Mouse (Mus musculus): Measurements from ENCODE around the gene Smco1. TPM values are rescaled to one million over a fixed set of nuclear protein-coding genes. Genes with fewer than 3 reads are reported as not detected.
"Not testable (repeated sequence)": the region's sequence is repeated elsewhere in the genome, so short reads cannot be mapped to it uniquely, and the experiment has no call there.

Smco1 gene
- 0.26 TPM in 1 of 2 replicates, not detected in the other for polyA plus RNA-seq (2012; rRNA removed)

DNA sequence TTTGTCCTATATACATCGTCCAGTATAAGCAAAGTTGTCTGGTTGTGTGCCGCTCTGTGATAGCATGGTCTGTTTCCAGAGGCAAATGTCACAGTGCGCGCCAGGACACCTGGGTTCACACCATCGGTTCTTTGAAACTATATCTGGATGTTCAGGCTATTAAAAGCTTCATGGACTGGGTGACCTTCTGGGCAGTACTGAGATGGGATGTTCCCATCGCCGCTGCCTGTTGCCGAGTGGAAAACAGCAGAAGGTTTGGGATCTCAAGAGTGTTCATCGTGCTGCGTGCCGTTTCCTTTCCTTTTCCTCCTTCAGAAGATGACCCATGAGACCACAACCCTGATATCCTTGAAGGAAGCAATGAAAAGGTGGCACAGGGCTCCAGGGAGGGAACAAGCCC lies at the start of gene Smco1:
TSS of gene Smco1 (plus strand) at position 178 of the 400 bp plus-strand sequence.
- Histone ChIP-seq H3K4me3 (ENCODE audit: control insufficient read depth, insufficient read depth, low read length) (no peak within 1 kb of the TSS), H3K27ac (ENCODE audit: control insufficient read depth, insufficient read depth, low read length) (no peak within 1 kb of the TSS), H3K4me1 (replicated peaks; ENCODE audit: control insufficient read depth, insufficient read depth, low read length) (no peaks in the 10 kb centered on the region), H3K27me3 (ENCODE audit: control insufficient read depth, insufficient read depth, low read length) (no peaks in the 10 kb centered on the region), H3K36me3 (ENCODE audit: control insufficient read depth, insufficient read depth, low read length) (no peaks in the 10 kb centered on the region)
- no peak for DNase-seq
- WGBS = 91% methylated on average over 11 of the region's 11 CpGs
- TF ChIP-seq POLR2A (IDR thresholded peaks at IDR 0.05; ENCODE audit: control insufficient read depth, extremely low read depth, insufficient read depth, low read length, poor library complexity) (no peak), CTCF (IDR thresholded peaks at IDR 0.05; ENCODE audit: borderline replicate concordance, control insufficient read depth, extremely low read depth, insufficient read depth, low read length, poor library complexity) (no peak)

DNA sequence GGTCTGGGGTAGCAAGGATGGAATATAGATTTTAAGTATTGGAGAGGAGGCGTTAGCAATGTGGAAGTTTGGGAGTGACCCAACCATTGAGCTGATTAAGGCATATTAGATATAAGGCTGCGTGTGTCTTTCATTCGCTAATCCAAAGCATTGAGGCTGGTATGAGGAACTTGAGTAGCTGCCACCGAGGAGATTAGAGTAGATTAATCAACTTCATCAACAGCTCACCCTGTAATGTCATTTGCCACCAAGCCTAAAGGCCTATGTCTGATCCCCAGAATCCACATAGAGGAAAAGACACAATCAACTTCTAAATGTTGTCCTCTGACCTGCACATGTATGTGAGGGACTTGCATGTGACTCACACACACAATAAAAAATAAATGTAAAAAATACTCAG lies 49.5 kb upstream of the Smco1 start:
- TF ChIP-seq CTCF (IDR thresholded peaks at IDR 0.05; ENCODE audit: borderline replicate concordance, control insufficient read depth, extremely low read depth, insufficient read depth, low read length, poor library complexity) (no peak), POLR2A (IDR thresholded peaks at IDR 0.05; ENCODE audit: control insufficient read depth, extremely low read depth, insufficient read depth, low read length, poor library complexity) (no peak)
- Histone ChIP-seq H3K27me3 (ENCODE audit: control insufficient read depth, insufficient read depth, low read length) (no peaks in the 10 kb centered on the region), H3K36me3 (ENCODE audit: control insufficient read depth, insufficient read depth, low read length) (no peaks in the 10 kb centered on the region), H3K27ac (ENCODE audit: control insufficient read depth, insufficient read depth, low read length) (no peak overlapping the region), H3K4me1 (replicated peaks; ENCODE audit: control insufficient read depth, insufficient read depth, low read length) (0 out of 2 replicates have a peak, but pooled peaks cover 2% of the 10 kb centered on the region), H3K4me3 (ENCODE audit: control insufficient read depth, insufficient read depth, low read length) (no peak overlapping the region)
- DNase-seq = no peak
- 89% methylated on average over 4 of the region's 4 CpGs for WGBS

DNA sequence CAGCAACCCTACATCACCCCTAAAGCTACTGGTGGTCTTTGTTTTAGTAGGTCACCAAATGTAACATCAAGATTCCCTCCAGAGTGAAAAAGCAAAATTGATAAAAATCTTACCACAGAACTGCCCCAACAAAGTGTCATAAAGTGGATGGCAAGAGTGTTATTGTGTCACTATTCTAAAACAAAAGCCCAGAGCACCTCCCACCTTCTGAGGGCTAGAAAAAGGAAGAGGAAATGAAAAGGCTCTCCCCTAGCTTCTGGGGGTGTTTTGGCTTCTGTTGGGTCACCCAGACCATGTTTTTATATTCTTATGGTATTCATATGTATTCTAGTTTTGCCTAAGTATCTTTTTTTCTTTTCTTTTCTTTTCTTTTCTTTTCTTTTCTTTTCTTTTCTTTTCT lies 48.9 kb upstream of the Smco1 start:
- H3K4me1 ChIP-seq (replicated peaks; ENCODE audit: control insufficient read depth, insufficient read depth, low read length) = 0 out of 2 replicates have a peak, but pooled peaks cover 2% of the 10 kb centered on the region
- no peak overlapping the region for H3K4me3 ChIP-seq (ENCODE audit: control insufficient read depth, insufficient read depth, low read length)
- no peaks in the 10 kb centered on the region for H3K27me3 ChIP-seq (ENCODE audit: control insufficient read depth, insufficient read depth, low read length)
- no peak overlapping the region for H3K27ac ChIP-seq (ENCODE audit: control insufficient read depth, insufficient read depth, low read length)
- H3K36me3 ChIP-seq (ENCODE audit: control insufficient read depth, insufficient read depth, low read length) = no peaks in the 10 kb centered on the region
- TF ChIP-seq CTCF (IDR thresholded peaks at IDR 0.05; ENCODE audit: borderline replicate concordance, control insufficient read depth, extremely low read depth, insufficient read depth, low read length, poor library complexity) (no peak), POLR2A (IDR thresholded peaks at IDR 0.05; ENCODE audit: control insufficient read depth, extremely low read depth, insufficient read depth, low read length, poor library complexity) (no peak)
- DNase-seq = no peak

DNA sequence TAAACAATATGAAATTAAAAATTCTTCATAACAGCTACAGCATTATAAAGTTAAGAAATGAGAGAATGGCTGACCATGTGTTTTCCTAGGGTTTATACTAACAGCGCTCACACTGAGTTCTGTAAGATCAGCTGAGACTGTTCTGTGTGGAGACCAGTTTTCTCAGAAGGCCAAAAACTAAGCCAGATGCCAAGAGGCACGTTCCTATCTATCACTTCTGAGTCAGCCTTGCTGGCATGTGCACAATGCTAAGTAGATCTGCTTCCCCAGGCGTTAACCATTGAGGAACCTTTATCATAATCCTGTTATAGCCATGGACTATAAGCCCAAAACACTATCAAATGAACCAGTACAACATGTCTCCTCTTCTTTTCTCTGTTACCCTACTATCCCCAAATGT lies 39.2 kb upstream of the Smco1 start:
- not testable (repeated sequence) for H3K36me3 ChIP-seq (ENCODE audit: control insufficient read depth, insufficient read depth, low read length); H3K4me3 ChIP-seq (ENCODE audit: control insufficient read depth, insufficient read depth, low read length); DNase-seq; H3K4me1 ChIP-seq (replicated peaks; ENCODE audit: control insufficient read depth, insufficient read depth, low read length); H3K27me3 ChIP-seq (ENCODE audit: control insufficient read depth, insufficient read depth, low read length); H3K27ac ChIP-seq (ENCODE audit: control insufficient read depth, insufficient read depth, low read length)
- WGBS = 91% methylated on average over 3 of the region's 3 CpGs

DNA sequence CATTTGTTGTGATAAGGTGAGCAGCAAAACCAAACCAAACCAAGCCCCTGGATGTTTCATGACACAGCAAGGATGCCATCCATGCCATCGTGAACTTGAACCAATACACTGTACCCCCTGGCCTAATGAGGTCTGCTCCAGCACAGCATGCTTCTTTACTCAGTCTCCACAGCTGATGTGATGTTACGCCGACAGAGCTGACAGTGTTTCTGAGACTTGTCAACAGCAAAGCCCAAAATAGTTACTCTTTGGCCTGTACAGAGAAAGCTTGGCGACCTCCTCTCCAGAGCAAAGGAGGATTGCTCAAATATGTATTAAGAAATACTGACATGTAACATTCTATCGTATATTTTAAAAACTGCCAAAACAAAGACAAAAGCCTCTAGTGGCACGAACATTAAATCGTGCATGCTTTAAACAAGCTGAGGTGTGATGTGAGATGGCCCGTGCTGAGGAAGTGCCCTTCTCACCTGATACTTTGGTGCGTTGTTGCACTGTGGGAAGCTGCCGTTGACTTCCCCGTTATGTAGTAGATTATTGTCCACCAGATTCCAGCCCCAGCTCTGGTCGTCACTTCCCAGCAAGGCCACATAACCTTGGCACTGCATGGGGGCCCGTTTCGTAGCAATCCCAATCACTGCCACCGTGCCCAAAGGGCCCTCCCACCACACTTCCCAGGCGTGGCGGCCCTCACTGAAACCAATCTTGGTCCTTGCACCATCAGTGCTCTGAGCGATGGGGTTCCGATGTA lies 33.2 kb upstream of the Smco1 start:
- H3K27ac ChIP-seq (ENCODE audit: control insufficient read depth, insufficient read depth, low read length) = no peak overlapping the region
- DNase-seq = no peak
- H3K36me3 ChIP-seq (ENCODE audit: control insufficient read depth, insufficient read depth, low read length) = peaks cover 21% of the 10 kb centered on the region
- no peak overlapping the region for H3K4me3 ChIP-seq (ENCODE audit: control insufficient read depth, insufficient read depth, low read length)
- H3K4me1 ChIP-seq (replicated peaks; ENCODE audit: control insufficient read depth, insufficient read depth, low read length) = no peaks in the 10 kb centered on the region
- TF ChIP-seq POLR2A (IDR thresholded peaks at IDR 0.05; ENCODE audit: control insufficient read depth, extremely low read depth, insufficient read depth, low read length, poor library complexity) = no peak
- no peak for TF ChIP-seq CTCF (IDR thresholded peaks at IDR 0.05; ENCODE audit: borderline replicate concordance, control insufficient read depth, extremely low read depth, insufficient read depth, low read length, poor library complexity)
- 97% methylated on average over 19 of the region's 19 CpGs for WGBS
- H3K27me3 ChIP-seq (ENCODE audit: control insufficient read depth, insufficient read depth, low read length) = no peaks in the 10 kb centered on the region

DNA sequence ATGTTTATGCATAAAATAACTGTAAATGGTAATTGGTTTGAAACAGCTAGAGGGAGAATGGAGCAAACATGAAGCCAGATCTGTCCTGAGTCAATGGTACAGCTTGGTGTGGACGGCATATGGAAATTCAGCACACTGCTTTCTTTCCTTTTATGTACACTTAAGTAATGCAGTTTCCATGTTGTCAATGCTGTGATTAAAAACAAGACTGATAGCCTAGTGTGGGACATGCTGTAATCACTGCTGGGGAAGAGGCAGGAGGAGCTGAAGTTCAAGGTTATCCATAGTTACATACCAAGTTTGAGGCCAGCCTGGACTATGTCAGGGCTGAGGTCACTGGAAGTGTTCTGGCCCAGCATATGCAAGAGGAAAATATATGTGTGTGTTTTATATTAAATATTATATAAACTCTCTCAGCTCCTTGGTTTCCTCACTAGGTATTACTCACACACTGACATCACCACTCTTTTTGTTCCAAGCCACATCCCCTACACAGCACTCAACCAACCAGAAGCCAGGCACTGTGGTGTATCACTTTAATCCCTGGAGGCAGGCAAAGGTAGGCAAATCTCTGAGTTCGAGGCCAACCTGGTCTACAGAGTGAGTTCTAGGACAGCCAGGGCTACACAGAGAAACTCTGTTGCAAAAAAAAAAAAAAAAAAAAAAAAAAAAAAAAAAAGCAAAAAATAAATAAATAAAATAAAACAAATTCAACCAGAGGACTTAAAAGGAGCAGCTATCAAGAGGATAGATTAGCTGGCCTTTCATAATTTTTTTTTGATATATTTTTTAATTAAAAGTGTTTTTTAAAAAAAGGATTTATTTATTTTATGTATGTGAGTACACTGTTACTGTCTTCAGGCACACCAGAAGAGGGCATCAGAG lies 31.6 kb upstream of the Smco1 start:
- Histone ChIP-seq H3K4me1 (replicated peaks; ENCODE audit: control insufficient read depth, insufficient read depth, low read length) (no peaks in the 10 kb centered on the region), H3K27me3 (ENCODE audit: control insufficient read depth, insufficient read depth, low read length) (no peaks in the 10 kb centered on the region), H3K27ac (ENCODE audit: control insufficient read depth, insufficient read depth, low read length) (no peak overlapping the region), H3K36me3 (ENCODE audit: control insufficient read depth, insufficient read depth, low read length) (peaks cover 20% of the 10 kb centered on the region; the same call in 1 of the 2 replicates), H3K4me3 (ENCODE audit: control insufficient read depth, insufficient read depth, low read length) (no peak overlapping the region)
- 98% methylated on average over 2 of the region's 2 CpGs for WGBS
- no peak for DNase-seq
- TF ChIP-seq CTCF (IDR thresholded peaks at IDR 0.05; ENCODE audit: borderline replicate concordance, control insufficient read depth, extremely low read depth, insufficient read depth, low read length, poor library complexity) = no peak
- TF ChIP-seq POLR2A (IDR thresholded peaks at IDR 0.05; ENCODE audit: control insufficient read depth, extremely low read depth, insufficient read depth, low read length, poor library complexity) = no peak
